Mouse (Mus musculus): ENCODE measurements around the gene Ddias. TPM values are rescaled to one million over a fixed set of nuclear protein-coding genes. Genes with fewer than 3 reads are reported as not detected.
"Not testable (repeated sequence)": the region's sequence is repeated elsewhere in the genome, so short reads cannot be mapped to it uniquely, and the experiment has no call there.

Gene Ddias
- polyA plus RNA-seq (2016; fragmentation: Nextera tagmentation; extraction: Ambion mirVana), result 25.3 and 26.6 TPM in 2 replicates

DNA sequence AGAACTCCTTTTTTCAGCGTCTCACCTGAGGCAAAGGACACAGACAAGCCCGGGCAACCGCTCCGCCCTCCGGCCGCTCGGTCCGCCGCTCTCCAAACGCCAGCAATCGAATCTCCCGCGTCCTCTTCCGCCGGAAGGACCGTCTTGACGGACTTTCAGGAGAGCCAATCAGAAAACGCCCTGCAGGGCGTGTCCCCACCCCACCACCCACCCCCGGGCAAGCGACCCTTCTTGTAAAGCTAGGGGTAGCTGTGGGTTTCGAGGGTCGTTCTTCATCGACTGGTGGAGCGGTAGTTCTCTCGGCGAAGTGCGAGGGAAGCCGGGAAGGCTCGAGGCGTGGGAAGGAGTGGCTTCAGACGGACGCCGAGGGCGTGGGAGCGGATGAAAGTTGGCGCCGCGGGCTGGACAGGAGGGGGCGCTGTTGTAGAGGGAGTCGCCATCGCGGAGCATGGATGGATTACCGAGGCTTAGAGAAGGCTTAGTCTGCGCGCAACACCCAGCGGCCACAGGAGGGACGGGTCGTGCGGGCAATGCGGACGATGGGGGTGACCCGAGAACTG lies at the start of gene Ddias, which contains the start of gene Prcp:
Gene Ddias, minus strand, starts transcription at position 132 of the 560 bp plus-strand sequence.
Gene Prcp, plus strand, starts transcription at position 355 of the 560 bp plus-strand sequence.
- peak within 1 kb of the TSS; percentile 73 for H3K4me3 ChIP-seq
- DNase-seq (ENCODE audit: extremely low spot score, low spot score), result peak; percentile 95
- H3K36me3 ChIP-seq (replicated peaks), result peaks cover 8% of the 10 kb centered on the region
- no peaks in the 10 kb centered on the region for H3K27me3 ChIP-seq (ENCODE audit: poor library complexity, severe bottlenecking)
- no peaks in the 10 kb centered on the region for H3K9me3 ChIP-seq
- peak within 1 kb of the TSS; percentile 98 for H3K27ac ChIP-seq
- H3K4me1 ChIP-seq, result peaks cover 31% of the 10 kb centered on the region
- under 1% methylated on average over 53 of the region's 53 CpGs for WGBS

DNA sequence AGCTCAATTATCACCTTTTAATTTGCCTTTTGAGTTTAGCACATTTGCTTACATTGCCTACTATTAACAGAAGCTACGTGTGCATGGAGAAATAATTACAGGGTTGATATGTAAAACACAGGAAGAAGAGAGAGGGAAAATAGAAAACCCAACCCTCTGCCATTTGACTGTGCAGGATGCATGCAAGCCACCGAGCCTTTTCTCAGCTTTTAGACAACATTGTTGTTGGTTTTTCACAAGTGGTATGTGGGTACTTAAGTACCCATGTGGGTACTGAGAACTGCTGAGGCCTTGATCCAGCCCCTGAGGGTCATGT lies 46.8 kb upstream of the Ddias start:
- no peak overlapping the region for H3K27ac ChIP-seq
- H3K36me3 ChIP-seq (replicated peaks), result no peaks in the 10 kb centered on the region; the same call in 1 of the 2 replicates
- H3K4me1 ChIP-seq, result no peaks in the 10 kb centered on the region
- no peaks in the 10 kb centered on the region for H3K27me3 ChIP-seq (ENCODE audit: poor library complexity, severe bottlenecking)
- 82% methylated on average over 2 of the region's 2 CpGs for WGBS
- DNase-seq (ENCODE audit: extremely low spot score, low spot score), result no peak
- H3K9me3 ChIP-seq, result no peaks in the 10 kb centered on the region
- no peak overlapping the region for H3K4me3 ChIP-seq

DNA sequence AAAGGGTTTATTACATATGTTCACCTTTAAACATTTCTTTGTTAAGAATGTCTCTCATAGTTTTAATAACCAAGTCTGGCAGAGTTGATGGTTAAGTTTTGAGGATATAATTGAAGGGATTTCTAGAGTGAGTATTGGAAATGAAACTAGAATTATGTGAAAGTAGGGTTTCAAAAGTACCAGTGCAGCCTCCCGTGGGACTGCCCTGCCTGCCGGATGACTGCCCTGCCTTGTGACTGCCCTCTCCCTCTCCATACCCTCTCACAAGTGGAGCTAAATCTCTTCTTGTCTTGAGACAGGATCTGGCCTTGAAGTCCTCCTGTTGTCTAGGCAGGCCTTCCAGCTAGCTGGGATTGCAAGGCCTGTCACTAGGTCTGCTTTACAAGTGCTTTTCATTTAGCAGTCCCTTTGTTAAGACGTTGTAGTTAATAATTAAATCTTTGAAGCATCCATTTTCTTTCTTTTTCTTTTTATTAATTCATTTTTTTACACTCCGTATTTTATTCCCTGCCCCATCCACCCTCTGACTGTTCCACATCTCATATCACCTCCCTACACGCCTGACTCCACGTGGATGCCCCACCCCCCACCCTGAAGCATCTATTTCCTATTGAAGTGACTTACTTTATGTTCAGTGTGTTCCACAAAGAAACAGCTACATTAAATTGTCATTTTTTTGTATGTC lies 46.3 kb upstream of the Ddias start:
- H3K9me3 ChIP-seq, result no peaks in the 10 kb centered on the region
- no peaks in the 10 kb centered on the region for H3K4me1 ChIP-seq
- H3K27ac ChIP-seq, result no peak overlapping the region
- WGBS, result 91% methylated on average over 6 of the region's 6 CpGs
- DNase-seq (ENCODE audit: extremely low spot score, low spot score), result no peak
- no peaks in the 10 kb centered on the region for H3K27me3 ChIP-seq (ENCODE audit: poor library complexity, severe bottlenecking)
- no peaks in the 10 kb centered on the region; the same call in 1 of the 2 replicates for H3K36me3 ChIP-seq (replicated peaks)
- no peak overlapping the region for H3K4me3 ChIP-seq

DNA sequence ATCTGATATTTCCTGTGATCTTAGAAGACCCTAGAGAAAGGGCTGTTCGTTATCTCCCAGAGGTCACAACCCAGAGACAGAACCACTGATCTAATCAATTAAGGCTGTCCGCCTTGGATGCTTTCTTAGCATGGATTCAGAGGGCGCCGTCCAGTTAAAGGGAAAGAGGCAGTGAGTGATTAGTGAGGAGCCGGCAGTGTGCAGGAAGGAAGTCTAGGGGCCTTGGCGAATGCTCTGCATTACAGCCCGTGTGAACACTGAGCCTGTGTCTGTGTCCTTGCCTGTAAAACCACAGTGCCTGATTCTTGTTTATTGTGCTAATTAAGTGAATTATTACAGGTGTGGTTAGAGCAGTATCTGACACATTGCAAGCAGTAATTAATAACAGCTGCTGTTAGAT lies 30.2 kb upstream of the Ddias start:
- H3K9me3 ChIP-seq; H3K36me3 ChIP-seq (replicated peaks); H3K4me3 ChIP-seq; DNase-seq (ENCODE audit: extremely low spot score, low spot score); H3K4me1 ChIP-seq; H3K27me3 ChIP-seq (ENCODE audit: poor library complexity, severe bottlenecking); H3K27ac ChIP-seq: not testable (repeated sequence)
- 46% methylated on average over 7 of the region's 7 CpGs for WGBS

DNA sequence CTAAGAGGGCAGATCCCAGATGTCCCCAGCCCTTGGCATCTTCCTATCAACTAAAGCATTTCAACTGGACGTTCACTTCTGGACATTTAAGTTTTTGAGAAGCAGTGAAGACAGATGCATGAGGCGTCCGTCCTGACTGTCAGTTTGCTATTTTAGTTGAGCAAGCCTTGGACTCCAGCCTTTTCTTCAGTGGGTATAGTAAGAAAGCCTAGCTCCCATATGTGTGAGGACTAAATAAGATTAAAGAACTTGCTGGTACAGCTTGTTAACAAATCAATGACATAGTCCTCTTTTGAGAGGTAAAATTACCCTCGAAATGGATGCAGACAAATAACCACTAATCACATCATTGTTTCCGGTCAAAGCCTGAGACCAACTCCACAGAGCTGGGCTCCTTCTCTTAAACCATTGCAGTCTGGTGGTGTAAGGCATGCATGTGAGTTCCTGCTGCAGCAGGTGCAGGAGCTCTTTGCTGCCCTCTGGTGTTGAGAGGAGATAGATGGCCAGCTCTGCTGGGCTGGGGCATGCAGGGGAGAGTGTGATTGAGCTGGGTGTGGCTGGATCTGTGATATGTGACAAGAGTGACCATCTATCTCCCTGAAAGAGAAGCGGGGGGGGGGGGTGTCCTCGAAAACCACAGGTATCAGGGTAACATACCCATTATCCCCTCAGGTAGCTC lies 29.5 kb upstream of the Ddias start:
- H3K4me3 ChIP-seq, result no peak overlapping the region
- 53% methylated on average over 7 of the region's 7 CpGs for WGBS
- no peaks in the 10 kb centered on the region for H3K27me3 ChIP-seq (ENCODE audit: poor library complexity, severe bottlenecking)
- peak; percentile 64 for DNase-seq (ENCODE audit: extremely low spot score, low spot score)
- no peak overlapping the region for H3K27ac ChIP-seq
- peaks cover 9% of the 10 kb centered on the region; the same call in 1 of the 2 replicates for H3K4me1 ChIP-seq
- H3K9me3 ChIP-seq, result no peaks in the 10 kb centered on the region
- 0 out of 2 replicates have a peak, but pooled peaks cover 2% of the 10 kb centered on the region for H3K36me3 ChIP-seq (replicated peaks)

DNA sequence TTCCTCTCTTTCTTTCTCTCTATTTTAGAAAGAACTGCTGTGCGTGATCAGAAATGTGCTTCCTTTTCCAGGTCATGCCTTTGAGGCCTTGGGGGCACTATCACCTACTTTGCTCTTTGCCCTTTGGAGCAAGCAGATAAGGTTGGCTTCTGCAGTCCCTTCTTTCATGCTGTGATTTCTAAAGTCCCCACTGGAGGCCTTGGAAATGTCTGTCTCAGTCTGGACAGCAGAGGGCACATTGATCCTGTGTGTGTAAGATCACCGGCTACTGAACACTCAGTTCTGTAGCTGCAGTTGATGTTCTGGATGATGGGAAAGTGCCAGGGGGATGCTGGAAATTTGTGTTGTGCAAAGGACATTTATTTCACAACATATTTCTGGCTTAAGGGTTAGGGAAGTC lies 23.0 kb upstream of the Ddias start:
- no peak overlapping the region for H3K4me3 ChIP-seq
- 64% methylated on average over 2 of the region's 2 CpGs for WGBS
- no peak overlapping the region for H3K27ac ChIP-seq
- peaks cover 4% of the 10 kb centered on the region for H3K36me3 ChIP-seq (replicated peaks)
- DNase-seq (ENCODE audit: extremely low spot score, low spot score), result peak; percentile 13
- 0 out of 2 replicates have a peak, but pooled peaks cover 3% of the 10 kb centered on the region for H3K9me3 ChIP-seq
- H3K4me1 ChIP-seq, result no peaks in the 10 kb centered on the region
- no peaks in the 10 kb centered on the region for H3K27me3 ChIP-seq (ENCODE audit: poor library complexity, severe bottlenecking)

DNA sequence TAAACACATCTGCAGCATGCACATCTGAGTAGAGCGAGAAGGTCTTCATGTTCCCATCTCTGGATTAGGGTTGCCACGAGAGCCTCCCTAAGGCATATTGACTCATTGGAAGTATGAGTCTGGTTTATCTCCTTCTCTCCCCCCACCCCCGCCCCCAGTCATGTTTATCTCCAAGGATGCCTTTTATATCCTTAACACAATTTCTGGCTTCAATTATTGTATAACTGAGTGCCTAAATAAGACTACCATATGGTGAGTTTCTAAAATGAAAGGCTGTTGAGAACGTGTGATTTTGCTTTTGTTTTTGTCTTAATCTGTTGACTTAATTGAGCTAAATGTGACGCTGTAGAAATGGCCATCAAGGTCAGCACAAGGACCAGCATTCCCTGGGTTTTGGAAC lies 22.0 kb upstream of the Ddias start:
- WGBS, result 80% methylated on average over 5 of the region's 5 CpGs
- Histone ChIP-seq H3K27me3 (ENCODE audit: poor library complexity, severe bottlenecking) (no peaks in the 10 kb centered on the region), H3K4me1 (0 out of 2 replicates have a peak, but pooled peaks cover under 1% of the 10 kb centered on the region), H3K36me3 (replicated peaks) (peaks cover 5% of the 10 kb centered on the region), H3K9me3 (0 out of 2 replicates have a peak, but pooled peaks cover 3% of the 10 kb centered on the region), H3K27ac (no peak overlapping the region), H3K4me3 (no peak overlapping the region)
- peak; percentile 9 for DNase-seq (ENCODE audit: extremely low spot score, low spot score)

DNA sequence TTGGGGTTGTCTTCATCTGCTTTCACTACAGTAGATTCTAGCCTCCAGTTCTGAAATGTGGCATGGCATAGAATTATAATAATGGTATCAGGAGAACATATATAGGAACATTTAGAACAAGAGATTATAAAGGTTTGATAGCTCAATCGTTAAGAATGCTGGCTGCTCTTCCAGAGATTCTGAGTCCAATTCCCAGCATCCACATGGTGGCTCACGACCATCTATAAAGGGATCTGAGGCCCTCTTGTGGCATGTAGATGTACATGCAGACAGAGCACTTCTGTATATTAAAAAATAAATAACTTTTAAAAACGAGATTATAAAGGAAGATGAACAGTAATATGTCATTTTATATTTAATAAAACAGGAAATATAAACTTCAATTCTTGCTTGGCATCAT lies 19.4 kb upstream of the Ddias start:
- no peak for DNase-seq (ENCODE audit: extremely low spot score, low spot score)
- 50% methylated on average over 3 of the region's 3 CpGs for WGBS
- H3K27me3 ChIP-seq (ENCODE audit: poor library complexity, severe bottlenecking), result no peaks in the 10 kb centered on the region

DNA sequence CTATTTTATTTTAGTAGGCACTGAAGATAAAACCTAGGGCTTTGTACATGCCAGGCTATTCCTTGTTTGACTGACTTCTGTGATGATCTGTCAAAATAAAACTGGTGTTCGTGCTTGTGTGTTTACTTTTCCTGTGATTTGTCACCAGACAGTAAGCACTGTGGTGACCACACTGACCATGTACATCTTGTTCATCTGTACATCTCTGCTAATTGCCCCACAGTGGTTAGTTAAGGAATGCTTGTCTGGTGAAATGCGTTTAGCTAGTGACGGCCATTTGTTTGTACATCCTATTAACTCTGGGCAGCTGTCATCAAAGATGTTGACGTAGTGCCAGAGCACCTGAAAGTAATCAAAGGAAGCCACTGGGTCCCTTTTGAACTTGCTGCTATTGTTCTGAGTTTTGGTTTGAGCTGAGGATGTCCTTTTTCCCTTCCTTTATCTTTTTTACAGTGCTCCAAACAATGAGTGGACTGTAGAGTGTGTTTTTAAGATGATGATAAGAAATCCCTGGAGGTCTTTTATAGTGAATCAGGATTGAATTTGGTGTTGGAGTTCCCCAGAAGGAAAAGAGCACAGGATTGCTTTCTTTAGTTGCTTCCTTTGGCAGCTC lies 16.7 kb upstream of the Ddias start:
- Histone ChIP-seq H3K9me3 (0 out of 2 replicates have a peak, but pooled peaks cover 3% of the 10 kb centered on the region), H3K4me3 (no peak overlapping the region), H3K27me3 (ENCODE audit: poor library complexity, severe bottlenecking) (no peaks in the 10 kb centered on the region), H3K4me1 (peaks cover 13% of the 10 kb centered on the region), H3K27ac (no peak overlapping the region), H3K36me3 (replicated peaks) (peaks cover 17% of the 10 kb centered on the region)
- no peak for DNase-seq (ENCODE audit: extremely low spot score, low spot score)
- WGBS, result 61% methylated on average over 4 of the region's 4 CpGs

More for the DNA sequence above, 19.4 kb upstream of the Ddias start:
- 0 out of 2 replicates have a peak, but pooled peaks cover 3% of the 10 kb centered on the region for H3K9me3 ChIP-seq
- H3K36me3 ChIP-seq (replicated peaks), result peaks cover 5% of the 10 kb centered on the region
- peaks cover 13% of the 10 kb centered on the region for H3K4me1 ChIP-seq
- H3K4me3 ChIP-seq, result no peak overlapping the region
- H3K27ac ChIP-seq, result no peak overlapping the region

DNA sequence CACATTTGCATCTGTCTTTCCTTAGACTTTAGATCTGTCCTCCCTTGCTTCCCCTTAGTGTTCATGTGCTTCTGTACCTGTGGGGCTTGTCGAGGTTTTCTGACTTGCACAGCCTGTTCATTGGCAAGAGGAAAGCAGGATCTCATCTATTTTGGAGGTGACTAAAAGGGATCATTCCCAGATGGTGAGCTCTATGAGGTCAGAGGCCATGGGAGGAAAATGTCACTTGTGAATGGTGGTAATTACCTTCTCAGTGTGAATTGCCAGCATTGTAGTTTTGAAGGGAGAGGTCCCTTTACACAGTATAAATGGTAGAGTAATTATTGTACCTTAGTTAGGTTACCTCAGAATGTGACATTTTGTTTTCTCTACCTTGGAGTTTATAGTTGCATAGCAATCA lies 16.2 kb upstream of the Ddias start:
- H3K36me3 ChIP-seq (replicated peaks), result peaks cover 17% of the 10 kb centered on the region
- H3K9me3 ChIP-seq, result 0 out of 2 replicates have a peak, but pooled peaks cover 3% of the 10 kb centered on the region
- 43% methylated on average over 1 of the region's 1 CpGs for WGBS
- H3K27ac ChIP-seq, result no peak overlapping the region
- peaks cover 13% of the 10 kb centered on the region for H3K4me1 ChIP-seq
- no peak for DNase-seq (ENCODE audit: extremely low spot score, low spot score)
- no peaks in the 10 kb centered on the region for H3K27me3 ChIP-seq (ENCODE audit: poor library complexity, severe bottlenecking)
- no peak overlapping the region for H3K4me3 ChIP-seq

DNA sequence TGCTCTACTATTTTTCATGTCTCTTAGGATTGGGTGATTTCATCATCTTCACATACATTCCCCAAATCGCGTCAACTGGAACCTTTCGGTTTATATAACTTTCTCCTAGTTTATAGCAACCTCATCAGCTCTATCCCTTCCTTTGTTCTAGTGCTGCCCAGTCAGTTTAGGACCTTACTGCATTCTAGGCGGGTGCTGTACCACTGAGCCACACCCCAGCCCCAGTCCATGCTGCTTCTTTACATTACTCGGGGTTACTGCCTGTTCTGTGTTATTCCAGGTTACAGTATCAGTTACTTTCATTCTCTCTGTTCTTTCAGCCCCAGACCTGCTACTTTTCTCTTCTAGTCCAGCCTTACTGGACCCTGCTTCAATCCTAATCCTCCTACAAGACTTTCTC lies 13.2 kb upstream of the Ddias start:
- DNase-seq (ENCODE audit: extremely low spot score, low spot score), result no peak
- Histone ChIP-seq H3K9me3 (0 out of 2 replicates have a peak, but pooled peaks cover 2% of the 10 kb centered on the region), H3K36me3 (replicated peaks) (peaks cover 15% of the 10 kb centered on the region), H3K27ac (no peak overlapping the region), H3K4me3 (no peak overlapping the region), H3K27me3 (ENCODE audit: poor library complexity, severe bottlenecking) (no peaks in the 10 kb centered on the region), H3K4me1 (peaks cover 21% of the 10 kb centered on the region)
- 96% methylated on average over 5 of the region's 5 CpGs for WGBS

DNA sequence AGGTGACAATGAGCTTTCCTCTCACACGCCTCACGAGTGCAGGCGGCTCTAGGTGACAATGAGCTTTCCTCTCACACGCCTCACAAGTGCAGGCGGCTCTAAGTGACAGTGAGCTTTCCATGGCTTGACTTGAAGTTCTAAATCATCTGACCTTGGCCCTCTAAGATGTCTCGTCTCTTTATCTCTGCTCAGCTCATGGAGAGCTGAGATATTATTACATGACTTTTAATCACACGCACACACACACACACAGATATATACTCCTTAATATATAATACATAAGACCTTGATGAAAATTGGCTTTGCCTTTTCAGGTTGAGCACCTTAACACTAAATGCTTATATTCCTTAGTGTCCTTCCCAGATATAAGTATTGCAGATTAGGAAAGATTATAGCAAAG lies 12.8 kb upstream of the Ddias start:
- H3K27ac ChIP-seq, result no peak overlapping the region
- DNase-seq (ENCODE audit: extremely low spot score, low spot score), result no peak
- no peak overlapping the region for H3K4me3 ChIP-seq
- no peaks in the 10 kb centered on the region for H3K9me3 ChIP-seq
- H3K36me3 ChIP-seq (replicated peaks), result peaks cover 14% of the 10 kb centered on the region
- peaks cover 21% of the 10 kb centered on the region for H3K4me1 ChIP-seq
- WGBS, result 91% methylated on average over 7 of the region's 7 CpGs
- no peaks in the 10 kb centered on the region for H3K27me3 ChIP-seq (ENCODE audit: poor library complexity, severe bottlenecking)
